10 mouse cellular contexts compared by ENCODE assay signal in genomic region chr5:128806296-128806998, GRCm38 (mm10).
DNase-seq lines count a peak whose midpoint lies in the region; TF ChIP-seq lines count a peak whose summit lies in the region.
"Had no signal": no experiment of that assay in that cellular context is flagged by ENCODE, and none has a peak within 500 bp of the region (broad histone marks: within the 10 kb centered on the region; RNA-seq: fewer than 3 reads in every experiment).

No protein-coding gene starts in this region.

- WGBS in kidney, adult 2 months: 86% methylated on average over 13 of the region's 13 CpGs

- H3K27ac ChIP-seq in kidney, adult 2 months (ENCODE audit: insufficient read depth, low read depth, low read length): no peak overlapping the region
- H3K27ac ChIP-seq: embryonic facial prominence, embryonic 13.5 days; limb, embryonic 15.5 days had no signal

- H3K4me1 ChIP-seq in kidney, adult 2 months (ENCODE audit: control insufficient read depth, insufficient read depth, low read length): no peaks in the 10 kb centered on the region
- H3K4me1 ChIP-seq: embryonic facial prominence, embryonic 13.5 days; limb, embryonic 15.5 days had no signal

- DNase-seq in cerebellum, adult 9-11 months: peak; percentile 17
- DNase-seq in cerebellum, adult 11 months: no peak
- DNase-seq in kidney, adult 9 months: peak; percentile 6
- DNase-seq in kidney, adult 2 months: no peak
- peak; percentile 93 to 95 for DNase-seq in layer of hippocampus, postnatal 14 days (ENCODE audit: low spot score in 2 of 2)
- DNase-seq in skeletal muscle tissue, adult 2 months (ENCODE audit: low read depth, low spot score): peak; percentile 5
- no peak for DNase-seq in thymus, postnatal 0 days (ENCODE audit: low spot score)
- DNase-seq in B cell, adult 2 months: no peak

- H3K27me3 ChIP-seq in kidney, adult 2 months (replicated peaks; ENCODE audit: control insufficient read depth, insufficient read depth, low read length): no peaks in the 10 kb centered on the region
- H3K27me3 ChIP-seq: embryonic facial prominence, embryonic 13.5 days; limb, embryonic 15.5 days had no signal

- TF ChIP-seq POLR2A in kidney, adult 2 months (IDR thresholded peaks at IDR 0.05; ENCODE audit: low read depth, low read length): no peak

- H3K4me3 ChIP-seq in kidney, adult 2 months (ENCODE audit: insufficient read depth, low read depth, low read length): no peak overlapping the region
- H3K4me3 ChIP-seq: embryonic facial prominence, embryonic 13.5 days; limb, embryonic 15.5 days had no signal

- no peak for TF ChIP-seq CTCF in kidney, adult 2 months (conservative IDR thresholded peaks at IDR 0.05; ENCODE audit: insufficient read depth, insufficient read length, low read depth, low read length)

- no peaks in the 10 kb centered on the region for H3K36me3 ChIP-seq in kidney, adult 2 months (ENCODE audit: control insufficient read depth, insufficient read depth, low read length)
- H3K36me3 ChIP-seq: embryonic facial prominence, embryonic 13.5 days; limb, embryonic 15.5 days had no signal

Comparison
In these comparisons a context has a peak if more than half of its experiments do, and no peak if none do; other contexts are left out.
1. DNase-seq: peak in cerebellum, adult 9-11 months (single experiment), kidney, adult 9 months (single experiment), layer of hippocampus, postnatal 14 days (2 of 2) and skeletal muscle tissue, adult 2 months (single experiment); none in cerebellum, adult 11 months (single experiment), kidney, adult 2 months (single experiment), thymus, postnatal 0 days (single experiment) and B cell, adult 2 months (0 of 2).